Mouse (Mus musculus): ENCODE results near the gene Safb.

Gene Safb

DNA sequence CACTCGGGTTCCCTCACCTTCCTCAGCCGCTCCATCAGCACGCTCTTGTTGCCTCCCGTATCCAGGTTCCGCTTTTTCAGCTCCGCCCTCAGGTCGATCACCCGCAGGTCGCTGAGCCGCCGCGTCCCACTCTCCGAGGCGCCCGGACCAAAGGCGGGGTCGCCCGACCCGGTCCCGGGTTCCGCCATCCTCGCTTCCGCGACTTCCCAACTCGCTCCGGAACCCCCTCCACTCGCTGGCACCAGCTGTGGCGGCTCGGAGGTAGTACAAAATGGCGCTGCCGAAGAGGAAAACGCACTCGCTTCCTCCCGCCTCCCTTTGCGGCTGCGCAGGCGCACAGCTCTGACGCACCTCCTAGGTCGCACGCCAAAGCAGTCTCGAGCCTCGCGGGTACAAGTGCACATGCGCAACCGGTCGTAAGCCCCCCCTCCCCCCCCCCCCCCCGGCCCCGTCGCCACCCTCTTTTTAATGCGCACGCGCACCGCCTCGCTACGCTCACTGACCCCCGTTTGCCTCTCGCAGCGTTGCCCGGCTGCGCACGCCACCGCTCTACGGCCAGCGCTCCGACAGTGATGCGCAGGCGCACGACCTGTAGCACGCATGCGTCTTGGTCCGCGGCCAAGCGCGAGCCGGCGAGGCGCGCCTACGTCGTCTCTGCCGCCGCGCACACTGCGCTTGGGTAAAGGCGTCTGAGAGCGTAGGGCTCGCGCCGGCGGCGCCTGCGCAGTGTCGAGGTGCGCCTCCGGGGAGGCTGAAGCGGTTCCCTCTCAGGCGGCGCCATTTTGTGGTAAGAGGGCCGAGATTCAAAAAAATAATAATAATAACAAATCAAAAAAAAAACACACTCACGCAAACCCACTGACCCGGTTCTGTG, at the start of gene Safb, which contains the start of gene Safb2:
TSS of gene Safb (plus strand) at position 569 of the 874 bp plus-strand sequence.
TSS of gene Safb2 (minus strand) at position 329 of the 874 bp plus-strand sequence.
- DNase-seq (ENCODE audit: low spot score in 2 of 2) = peak; percentile 95 to 98

DNA sequence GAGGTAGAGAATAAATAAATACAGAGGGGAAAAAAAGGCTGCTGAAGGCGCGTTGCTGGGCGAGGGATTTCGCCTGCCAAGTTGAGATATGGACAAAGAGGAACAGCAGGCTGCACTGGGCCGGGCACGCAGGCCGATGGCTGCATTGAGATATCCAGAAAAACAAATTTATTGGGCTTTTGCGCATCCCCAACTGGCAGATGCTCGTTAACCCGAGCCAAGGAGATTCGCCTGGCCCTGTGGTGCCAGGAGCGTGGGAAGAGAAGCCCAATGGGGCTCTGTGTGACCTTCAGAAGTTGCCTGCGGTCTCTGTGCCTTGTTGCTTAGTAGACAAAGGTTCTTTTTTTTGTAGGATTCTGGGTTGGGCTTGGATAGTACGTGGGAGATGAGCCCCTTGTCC, 48.4 kb upstream of the Safb start:
- DNase-seq (ENCODE audit: low spot score in 2 of 2) = no peak

DNA sequence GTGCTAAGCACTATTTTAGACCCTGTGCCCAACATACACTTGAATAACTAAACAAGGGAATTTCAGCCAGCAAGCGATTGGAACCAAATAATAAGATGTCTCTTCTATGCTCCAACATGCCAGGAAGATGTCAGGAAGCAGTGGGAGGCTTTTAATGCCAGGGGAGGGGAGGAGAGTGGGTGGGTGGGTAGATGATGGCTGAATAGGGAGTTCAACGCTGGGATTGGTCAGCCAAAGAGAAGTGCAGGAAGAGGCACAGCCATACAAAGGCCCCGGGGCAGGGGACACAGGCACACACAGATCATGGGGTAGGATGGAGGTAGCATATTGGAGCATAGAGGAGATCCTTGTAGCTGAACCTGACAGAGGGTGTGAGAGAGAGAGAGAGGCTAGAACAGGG, 47.8 kb upstream of the Safb start:
- DNase-seq (ENCODE audit: low spot score in 2 of 2) = no peak

- no peak for DNase-seq (ENCODE audit: low spot score in 2 of 2)
These were observed 46.7 kb upstream of the Safb start for GRCm38 (mm10) chr17:56537912-56538311.

- no peak for DNase-seq (ENCODE audit: low spot score in 2 of 2)
These were observed 44.1 kb upstream of the Safb start for GRCm38 (mm10) chr17:56540562-56540975.

GRCm38 (mm10) chr17:56542736-56543135, 41.9 kb upstream of the Safb start:
- DNase-seq (ENCODE audit: low spot score in 2 of 2) = no peak

- DNase-seq (ENCODE audit: low spot score in 2 of 2) = no peak
These were observed 40.9 kb upstream of the Safb start for GRCm38 (mm10) chr17:56543684-56544224.

DNA sequence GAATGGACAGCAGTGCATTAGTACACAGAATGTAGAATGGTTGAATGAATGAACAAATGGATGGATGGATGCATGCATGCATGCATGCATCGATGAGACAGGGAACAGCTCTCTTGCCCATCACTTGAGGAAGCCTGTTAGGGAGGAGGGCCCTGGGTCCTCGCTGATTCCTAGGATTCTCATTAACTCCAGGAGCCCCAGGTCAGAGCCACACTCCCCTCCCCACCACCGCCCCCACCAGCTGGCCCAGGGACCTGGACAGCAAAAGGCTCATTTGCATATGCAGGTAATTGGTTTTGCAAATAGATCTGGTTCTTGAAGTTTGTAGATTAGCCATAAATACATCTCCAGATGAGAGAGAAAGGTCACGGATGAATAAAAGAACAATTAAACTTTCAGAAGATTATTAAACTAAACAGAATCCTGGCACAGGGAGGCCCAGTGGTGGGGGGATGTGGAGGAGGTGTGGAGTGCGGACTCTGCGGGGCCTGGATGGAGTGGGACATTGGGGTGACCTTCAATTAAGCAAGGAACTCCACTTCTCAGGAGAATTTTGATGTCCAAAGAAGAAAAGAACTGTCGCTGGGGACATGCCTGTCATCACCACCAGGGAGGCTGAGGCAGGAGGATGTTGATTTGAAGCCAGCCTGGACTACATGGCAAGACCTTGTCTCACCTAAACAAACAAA, 39.8 kb upstream of the Safb start:
- DNase-seq (ENCODE audit: low spot score in 2 of 2) = no peak

GRCm38 (mm10) chr17:56545945-56546344, 38.7 kb upstream of the Safb start:
- DNase-seq (ENCODE audit: low spot score in 2 of 2) = no peak

- no peak for DNase-seq (ENCODE audit: low spot score in 2 of 2)
These were observed 38.0 kb upstream of the Safb start for GRCm38 (mm10) chr17:56546576-56546975.

DNA sequence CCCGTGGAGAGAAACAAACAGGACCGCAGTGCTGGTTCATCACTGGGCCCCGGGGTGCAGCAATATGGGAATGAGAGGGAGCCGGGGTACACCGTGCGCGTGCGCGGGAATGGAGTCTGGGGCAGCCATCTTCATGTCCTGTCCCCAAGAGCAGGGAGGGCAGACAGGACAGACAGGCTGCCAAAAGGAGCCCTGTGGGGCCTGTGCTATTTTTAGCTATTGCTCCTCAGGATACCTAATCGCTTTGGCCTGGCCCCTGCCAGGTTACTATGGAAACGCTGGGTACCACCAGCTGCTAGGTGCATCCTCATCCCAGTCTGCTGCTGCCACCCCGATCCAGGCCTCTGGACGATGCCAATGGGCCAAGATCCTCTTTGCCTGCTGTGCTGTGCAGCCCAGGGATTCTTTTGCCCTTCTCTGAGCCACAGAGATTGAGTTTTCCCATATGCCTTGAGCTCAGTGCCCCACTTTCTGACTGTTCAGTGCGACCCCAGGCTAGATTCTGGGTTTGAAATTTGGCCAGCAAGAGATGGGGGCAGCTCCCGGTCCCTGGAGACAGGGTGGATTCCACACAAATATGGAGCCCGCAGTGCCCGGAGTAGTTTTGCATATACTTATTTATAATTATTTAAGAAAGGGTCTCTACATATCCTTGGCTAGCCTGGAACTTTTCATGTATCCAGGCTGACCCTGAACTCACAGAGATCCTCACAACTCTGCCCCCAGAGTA, 37.3 kb upstream of the Safb start:
- DNase-seq (ENCODE audit: low spot score in 2 of 2) = no peak

DNA sequence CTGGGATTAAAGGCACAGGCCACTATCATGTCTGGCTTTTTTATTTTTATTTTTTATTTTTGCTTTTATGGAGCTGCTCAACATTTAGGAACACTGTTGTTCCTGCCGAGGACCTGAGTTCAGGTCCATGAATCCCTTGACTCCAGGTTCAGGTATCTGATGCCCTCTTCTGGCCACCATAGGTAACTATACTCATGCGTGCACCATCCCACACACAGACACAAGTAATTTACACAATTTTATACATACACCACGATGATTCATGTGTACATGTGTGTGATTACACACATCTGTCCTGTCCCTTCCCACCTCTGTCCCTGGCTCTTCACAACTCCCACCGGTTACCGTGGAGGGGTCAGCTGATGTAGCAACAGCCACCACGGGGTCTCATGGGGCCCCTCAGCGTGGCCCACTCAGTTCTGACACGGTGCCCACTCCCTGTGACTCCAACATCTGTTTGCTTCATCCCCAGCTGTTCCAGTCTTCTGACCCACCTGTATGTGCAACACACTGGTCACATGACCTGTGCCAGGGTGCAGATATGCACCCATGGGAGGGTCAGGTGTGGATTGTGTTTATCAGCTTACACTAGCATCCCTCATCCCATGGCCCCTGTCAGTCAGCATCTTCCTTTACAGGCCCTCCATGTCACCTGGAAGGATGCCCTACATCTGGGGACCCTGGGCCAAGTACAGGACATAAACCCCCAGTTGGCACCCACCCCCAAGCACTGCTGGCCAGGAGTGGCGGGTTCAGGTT, 36.6 kb upstream of the Safb start:
- DNase-seq (ENCODE audit: low spot score in 2 of 2) = no peak

- no peak for DNase-seq (ENCODE audit: low spot score in 2 of 2)
These were observed 36.0 kb upstream of the Safb start for GRCm38 (mm10) chr17:56548605-56549105.

GRCm38 (mm10) chr17:56550784-56551475, 33.7 kb upstream of the Safb start:
- peak in 1 of 2 experiments; percentile 2 for DNase-seq (ENCODE audit: low spot score in 2 of 2)

DNA sequence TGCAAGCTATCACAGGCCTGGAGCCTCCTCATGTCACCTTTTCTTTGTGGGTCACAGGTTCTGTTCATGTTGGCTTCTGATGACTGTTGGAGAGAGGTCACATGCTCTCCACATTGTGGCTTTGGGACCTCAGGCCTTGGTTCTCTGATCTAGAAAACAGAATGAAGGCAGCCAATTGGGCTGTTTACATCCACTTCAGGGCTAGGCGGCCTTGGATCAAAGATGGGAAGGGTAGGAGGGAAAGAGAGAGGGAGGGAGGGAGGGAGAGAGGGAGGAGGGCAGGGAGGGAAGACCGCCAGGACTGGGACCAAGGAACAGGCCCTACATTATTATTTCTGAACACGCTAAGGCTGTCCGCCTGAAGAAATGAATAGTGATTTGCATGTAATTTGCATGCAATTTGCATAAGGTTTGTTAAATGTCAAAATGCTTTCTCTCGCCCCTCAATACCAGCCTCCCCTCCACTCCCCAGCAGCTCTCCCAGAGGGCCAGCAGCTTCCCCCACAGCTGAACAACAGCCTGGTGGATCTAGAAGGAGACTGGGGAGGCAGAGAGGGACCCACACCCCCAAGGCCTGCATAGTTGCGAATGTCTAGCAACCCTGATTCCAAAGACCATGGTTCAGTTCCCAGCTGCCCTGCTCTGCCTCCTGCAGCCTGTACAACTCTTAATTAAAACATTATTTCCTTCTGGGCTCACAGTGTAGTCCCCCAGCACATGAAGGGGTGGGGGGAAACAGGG, 32.6 kb upstream of the Safb start:
- no peak for DNase-seq (ENCODE audit: low spot score in 2 of 2)

DNA sequence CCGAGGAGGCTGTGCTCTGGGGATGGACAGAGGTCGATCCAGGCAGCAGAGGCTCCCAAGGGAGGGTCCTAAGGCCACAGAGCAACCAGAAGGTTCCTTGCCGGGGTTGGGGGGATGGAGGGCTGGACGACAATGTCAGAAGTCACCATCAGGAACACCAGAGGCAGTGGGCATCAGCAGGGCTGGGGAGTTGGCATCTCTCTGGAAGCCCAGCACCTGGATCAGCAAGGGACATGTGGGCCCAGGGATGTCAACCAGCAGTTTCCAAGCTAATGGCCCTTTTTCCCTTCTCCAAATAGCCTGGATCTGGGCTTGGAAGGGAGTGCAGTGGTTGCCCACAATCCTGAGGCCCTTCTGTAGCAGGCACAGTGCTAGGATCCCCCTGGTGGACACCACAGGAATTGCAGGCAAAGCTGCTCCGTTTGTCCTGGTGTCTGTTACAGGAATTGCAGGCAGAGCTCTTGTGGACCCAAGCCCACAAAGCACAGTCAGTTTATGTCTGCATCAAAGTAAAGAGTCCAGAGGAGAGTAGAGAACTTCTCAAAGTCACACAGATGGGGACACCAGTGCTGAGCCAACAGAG, 31.8 kb upstream of the Safb start:
- DNase-seq (ENCODE audit: low spot score in 2 of 2) = peak; percentile 70 to 74

GRCm38 (mm10) chr17:56554122-56554551, 30.5 kb upstream of the Safb start, which contains the start of gene Gm20219:
Gm20219 (minus strand) TSS chr17:56554387.
- no peak for DNase-seq (ENCODE audit: low spot score in 2 of 2)

- DNase-seq (ENCODE audit: low spot score in 2 of 2) = peak; percentile 61 to 68
These were observed 26.2 kb upstream of the Safb start for GRCm38 (mm10) chr17:56558448-56558847.

DNA sequence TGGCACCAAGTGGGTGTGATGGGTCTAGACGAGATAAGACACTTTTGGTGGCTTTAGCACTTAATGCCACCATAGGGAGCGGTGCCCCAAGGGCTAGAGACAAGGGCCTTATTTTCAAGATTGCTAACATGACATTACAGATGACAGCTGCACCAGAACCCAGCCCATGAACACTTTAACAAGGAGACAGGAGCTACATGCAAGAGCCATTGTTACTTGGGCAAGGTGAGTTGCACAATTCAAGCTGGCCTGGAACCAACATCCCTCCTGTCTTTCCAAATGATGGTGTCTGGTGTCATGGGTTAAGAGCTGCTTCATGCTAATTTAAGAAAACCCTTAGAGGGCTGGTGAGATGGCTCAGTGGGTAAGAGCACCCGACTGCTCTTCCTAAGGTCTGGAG, 25.2 kb upstream of the Safb start:
- no peak for DNase-seq (ENCODE audit: low spot score in 2 of 2)
